Comparison of ENCODE assay signal across 25 mouse cellular contexts in the genomic region with DNA sequence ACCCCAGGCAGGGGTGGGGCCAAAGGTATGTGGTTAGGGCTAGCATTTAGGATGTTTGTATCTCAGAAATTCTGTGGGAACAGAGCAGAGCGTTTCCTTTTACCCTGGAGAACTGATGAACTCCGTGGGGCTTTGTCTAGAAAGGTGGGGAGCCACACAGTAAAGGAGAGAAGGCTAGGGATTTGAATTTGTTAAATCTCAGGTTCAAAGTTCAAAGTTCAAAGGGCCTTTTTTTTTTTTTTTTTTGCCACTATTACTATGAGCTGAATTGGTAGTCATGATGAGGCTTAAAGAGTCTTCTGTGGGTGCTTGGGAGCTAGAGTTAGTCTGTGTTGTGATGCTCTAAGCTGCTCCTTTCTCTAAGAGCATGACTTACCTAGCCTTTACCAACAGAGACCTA. TPM values are rescaled to one million over a fixed set of nuclear protein-coding genes. Genes with fewer than 3 reads are reported as not detected.
A peak's percentile ranks its signal among the peaks of the same experiment; 100 is the strongest.
DNase-seq lines count a peak whose midpoint lies in the region; ATAC-seq and TF ChIP-seq lines count a peak whose summit lies in the region.
"Had no signal": no experiment of that assay in that cellular context is flagged by ENCODE, and none has a peak within 500 bp of the region (broad histone marks: within the 10 kb centered on the region; RNA-seq: fewer than 3 reads in every experiment).

No protein-coding gene starts in this region.

- H3K4me3 ChIP-seq in hindbrain, embryonic 12.5 days = no peak overlapping the region
- no peak overlapping the region for H3K4me3 ChIP-seq in hindbrain, embryonic 16.5 days (ENCODE audit: low read length)
- no peak overlapping the region for H3K4me3 ChIP-seq in liver, adult 2 months (ENCODE audit: insufficient read depth, low read depth, low read length)
- no peak overlapping the region for H3K4me3 ChIP-seq in ES-E14 (ENCODE audit: insufficient read depth in 1 of 2, low read depth in 1 of 2, low read length in 2 of 2, poor library complexity in 1 of 2, severe bottlenecking in 1 of 2)
- H3K4me3 ChIP-seq: embryonic facial prominence, embryonic 13.5 days; embryonic facial prominence, embryonic 15.5 days; erythroblast, embryonic 14.5 days; forebrain, embryonic 10.5 days; forebrain, embryonic 12.5 days had no signal

- WGBS in hindbrain, embryonic 12.5 days = 78% methylated on average over 2 of the region's 2 CpGs
- WGBS in hindbrain, embryonic 16.5 days = 89% methylated on average over 2 of the region's 2 CpGs
- WGBS in liver, adult 2 months = 63% methylated on average over 2 of the region's 2 CpGs

- H3K9ac ChIP-seq in hindbrain, embryonic 12.5 days = 0 out of 2 replicates have a peak overlapping the region, but pooled peaks have one; percentile 23
- H3K9ac ChIP-seq in hindbrain, embryonic 16.5 days (ENCODE audit: low read depth, low read length) = no peak overlapping the region
- no peak overlapping the region for H3K9ac ChIP-seq in liver, adult 2 months (ENCODE audit: low read depth, low read length)
- no peak overlapping the region for H3K9ac ChIP-seq in ES-E14 (ENCODE audit: insufficient read depth, low read depth, low read length, poor library complexity, severe bottlenecking)
- H3K9ac ChIP-seq: embryonic facial prominence, embryonic 13.5 days; embryonic facial prominence, embryonic 15.5 days; forebrain, embryonic 12.5 days had no signal

- no peaks in the 10 kb centered on the region for H3K9me3 ChIP-seq in hindbrain, embryonic 12.5 days (replicated peaks)
- no peaks in the 10 kb centered on the region for H3K9me3 ChIP-seq in hindbrain, embryonic 16.5 days (ENCODE audit: control insufficient read depth, low read length)
- H3K9me3 ChIP-seq in ES-E14 (ENCODE audit: control insufficient read depth, insufficient read depth, low read depth, low read length) = no peaks in the 10 kb centered on the region
- H3K9me3 ChIP-seq: embryonic facial prominence, embryonic 13.5 days; embryonic facial prominence, embryonic 15.5 days; forebrain, embryonic 10.5 days; forebrain, embryonic 12.5 days had no signal

- DNase-seq in liver, adult 2 months (ENCODE audit: extremely low read depth, low read depth, low spot score) = peak; percentile 57
- no peak for DNase-seq in liver
- DNase-seq in ES-E14 (ENCODE audit: low read depth, low spot score) = no peak
- DNase-seq: adrenal gland, adult 2 months; adrenal gland, postnatal 10 days; adrenal gland, postnatal 25 days; B cell, adult 2 months; cerebellum, adult 11 months; cerebellum, adult 18-20 months; cerebellum, adult 8-10 months; cerebellum, adult 9-11 months; cerebellum, postnatal 14 days; cerebellum, postnatal 36 days; embryo, embryonic 11 days had no signal

- peaks cover 6% of the 10 kb centered on the region for H3K4me1 ChIP-seq in hindbrain, embryonic 12.5 days
- H3K4me1 ChIP-seq in hindbrain, embryonic 16.5 days (ENCODE audit: control insufficient read depth, insufficient read depth, low read depth, low read length) = peaks cover 6% of the 10 kb centered on the region
- H3K4me1 ChIP-seq in liver, adult 2 months (ENCODE audit: control insufficient read depth, insufficient read depth, low read length) = peaks cover 5% of the 10 kb centered on the region; the same call in 1 of the 2 replicates
- H3K4me1 ChIP-seq in ES-E14 (ENCODE audit: control insufficient read depth in 2 of 2, insufficient read depth in 2 of 2, low read length in 2 of 2, poor library complexity in 1 of 2) = peaks cover 3 to 15% of the 10 kb centered on the region in 2 experiments; a peak in 1 of 4 replicates

- no peaks in the 10 kb centered on the region for H3K27me3 ChIP-seq in hindbrain, embryonic 12.5 days
- H3K27me3 ChIP-seq in hindbrain, embryonic 16.5 days (replicated peaks; ENCODE audit: control insufficient read depth, insufficient read depth, low read length) = no peaks in the 10 kb centered on the region
- H3K27me3 ChIP-seq in liver, adult 2 months (ENCODE audit: control insufficient read depth, insufficient read depth, low read length) = no peaks in the 10 kb centered on the region
- H3K27me3 ChIP-seq: CH12.LX; embryonic facial prominence, embryonic 13.5 days; embryonic facial prominence, embryonic 15.5 days; forebrain, embryonic 12.5 days had no signal

- H3K36me3 ChIP-seq in hindbrain, embryonic 12.5 days = peaks cover 17% of the 10 kb centered on the region
- H3K36me3 ChIP-seq in hindbrain, embryonic 16.5 days (ENCODE audit: control insufficient read depth, insufficient read depth, low read length) = no peaks in the 10 kb centered on the region; the same call in 1 of the 2 replicates
- H3K36me3 ChIP-seq in liver, adult 2 months (ENCODE audit: control insufficient read depth, insufficient read depth, low read length) = peaks cover 14% of the 10 kb centered on the region; the same call in 1 of the 2 replicates
- peaks cover 7% of the 10 kb centered on the region for H3K36me3 ChIP-seq in ES-E14 (ENCODE audit: control insufficient read depth, insufficient read depth, low read length, poor library complexity, severe bottlenecking)

- no peak for ATAC-seq in hindbrain, embryonic 12.5 days (ENCODE audit: low FRiP score)
- ATAC-seq in hindbrain, embryonic 16.5 days = no peak
- ATAC-seq: CD4-positive, CD25-positive, alpha-beta regulatory T cell, adult 4 months; forebrain, embryonic 14.5 days; forebrain, embryonic 16.5 days had no signal

- in situ Hi-C loops in ES-E14 (cut with MboI; ENCODE audit: low sequenced_read_pairs in 2 of 2, unreplicated experiment in 2 of 2) = no loop called here

- no peak for TF ChIP-seq POLR2A in liver, adult 2 months (IDR thresholded peaks at IDR 0.05; ENCODE audit: extremely low read depth, insufficient read depth, low read length)

- H3K4me2 ChIP-seq in hindbrain, embryonic 12.5 days (replicated peaks) = no peak overlapping the region
- H3K4me2 ChIP-seq in hindbrain, embryonic 16.5 days (ENCODE audit: low read length) = no peak overlapping the region
- H3K4me2 ChIP-seq: embryonic facial prominence, embryonic 13.5 days; embryonic facial prominence, embryonic 15.5 days; forebrain, embryonic 12.5 days had no signal

- TF ChIP-seq CTCF in liver, adult 2 months (IDR thresholded peaks at IDR 0.05; ENCODE audit: low read depth, low read length) = no peak

- no peak overlapping the region for H3K27ac ChIP-seq in hindbrain, embryonic 12.5 days
- H3K27ac ChIP-seq in hindbrain, embryonic 16.5 days (ENCODE audit: low read depth, low read length) = no peak overlapping the region
- no peak overlapping the region for H3K27ac ChIP-seq in liver, adult 2 months (replicated peaks; ENCODE audit: insufficient read depth, low read depth, low read length)
- H3K27ac ChIP-seq in ES-E14 (ENCODE audit: insufficient read depth, low read depth, low read length, poor library complexity, severe bottlenecking) = no peak overlapping the region
- H3K27ac ChIP-seq: embryonic facial prominence, embryonic 13.5 days; embryonic facial prominence, embryonic 15.5 days; forebrain, embryonic 10.5 days; forebrain, embryonic 12.5 days had no signal

- no peaks in the 10 kb centered on the region for H3K79me2 ChIP-seq in liver, adult 2 months (ENCODE audit: control insufficient read depth, insufficient read depth, low read length)

TF ChIP-seq in ES-E14, 5 proteins besides CTCF, POLR2A, EP300 and RAD21:
- TF ChIP-seq ZC3H11A (IDR thresholded peaks at IDR 0.05; ENCODE audit: borderline replicate concordance, low read depth, low read length) = no peak
- TF ChIP-seq ZNF384 (IDR thresholded peaks at IDR 0.05; ENCODE audit: low read depth, low read length) = peak; percentile 65; the same call in 1 of the 2 replicates
- peak; percentile 48; the same call in 1 of the 2 replicates for TF ChIP-seq CHD2 (IDR thresholded peaks at IDR 0.05; ENCODE audit: low read depth, low read length)

RNA-seq across cellular contexts. Expression of a gene that starts 4.9 kb away (rescaled TPM):
- 174 and 185 TPM in 2 replicates for polyA plus RNA-seq in hindbrain, embryonic 12.5 days (2016; fragmentation: Nextera tagmentation; extraction: Ambion mirVana)
- polyA plus RNA-seq in hindbrain, embryonic 16.5 days (2015; fragmentation: Nextera tagmentation; extraction: Ambion mirVana) = 91.3 and 103 TPM in 2 replicates
- 25.6 and 27.1 TPM in 2 replicates for total RNA-seq in liver, adult 2 months (2014; rRNA removed)
- 11.2 and 12.1 TPM in 2 replicates for polyA plus RNA-seq in liver, adult 2 months (2012; rRNA removed)
- total RNA-seq in ES-E14 (2012; rRNA removed) = 89.8 and 92.9 TPM in 2 replicates

RNA-seq across cellular contexts. Expression of a gene that starts 7.4 kb away (rescaled TPM):
- polyA plus RNA-seq in hindbrain, embryonic 12.5 days (2016; fragmentation: Nextera tagmentation; extraction: Ambion mirVana) = 17.0 and 17.1 TPM in 2 replicates
- 10.3 and 11.3 TPM in 2 replicates for polyA plus RNA-seq in hindbrain, embryonic 16.5 days (2015; fragmentation: Nextera tagmentation; extraction: Ambion mirVana)
- 7.4 and 7.9 TPM in 2 replicates for total RNA-seq in liver, adult 2 months (2014; rRNA removed)
- polyA plus RNA-seq in liver, adult 2 months (2012; rRNA removed) = 20.2 and 26.2 TPM in 2 replicates
- total RNA-seq in ES-E14 (2012; rRNA removed) = 20.6 and 22.2 TPM in 2 replicates

RNA-seq across cellular contexts. Expression of a gene that starts 7.6 kb away (rescaled TPM):
- 1.8 and 3.2 TPM in 2 replicates for polyA plus RNA-seq in hindbrain, embryonic 12.5 days (2016; fragmentation: Nextera tagmentation; extraction: Ambion mirVana)
- polyA plus RNA-seq in hindbrain, embryonic 16.5 days (2015; fragmentation: Nextera tagmentation; extraction: Ambion mirVana) = 2.9 and 3.0 TPM in 2 replicates
- total RNA-seq in liver, adult 2 months (2014; rRNA removed) = 1.7 and 2.3 TPM in 2 replicates
- polyA plus RNA-seq in liver, adult 2 months (2012; rRNA removed) = 5.0 and 7.8 TPM in 2 replicates
- total RNA-seq in ES-E14 (2012; rRNA removed) = 3.6 and 4.0 TPM in 2 replicates

RNA-seq across cellular contexts. Expression of a gene that starts 16.6 kb away (rescaled TPM):
- polyA plus RNA-seq in hindbrain, embryonic 12.5 days (2016; fragmentation: Nextera tagmentation; extraction: Ambion mirVana) = 79.6 and 82.8 TPM in 2 replicates
- 98.3 and 99.5 TPM in 2 replicates for polyA plus RNA-seq in hindbrain, embryonic 16.5 days (2015; fragmentation: Nextera tagmentation; extraction: Ambion mirVana)
- 16.8 and 22.6 TPM in 2 replicates for total RNA-seq in liver, adult 2 months (2014; rRNA removed)
- 88.7 and 101 TPM in 2 replicates for polyA plus RNA-seq in liver, adult 2 months (2012; rRNA removed)
- total RNA-seq in ES-E14 (2012; rRNA removed) = 30.4 and 36.8 TPM in 2 replicates

RNA-seq across cellular contexts. Expression of a gene that starts 16.9 kb away (rescaled TPM):
- polyA plus RNA-seq in hindbrain, embryonic 12.5 days (2016; fragmentation: Nextera tagmentation; extraction: Ambion mirVana) = 32.3 and 35.7 TPM in 2 replicates
- polyA plus RNA-seq in hindbrain, embryonic 16.5 days (2015; fragmentation: Nextera tagmentation; extraction: Ambion mirVana) = 23.9 and 26.3 TPM in 2 replicates
- 6.0 and 6.2 TPM in 2 replicates for total RNA-seq in liver, adult 2 months (2014; rRNA removed)
- polyA plus RNA-seq in liver, adult 2 months (2012; rRNA removed) = 9.6 and 14.6 TPM in 2 replicates
- 42.6 and 49.6 TPM in 2 replicates for total RNA-seq in ES-E14 (2012; rRNA removed)
